Mouse (Mus musculus) midbrain, embryonic 11.5 days (tissue): ENCODE results near the gene Gm12355. TPM values are rescaled to one million over a fixed set of nuclear protein-coding genes. Genes with fewer than 3 reads are reported as not detected.
"Not testable (repeated sequence)": the region's sequence is repeated elsewhere in the genome, so short reads cannot be mapped to it uniquely, and the experiment has no call there.

Experiments used
- ATAC-seq: fragments of 200-750 bp; cut with Nextera tagmentation; 2 replicates; pipeline ENCODE4 v1.8.0; 2017; ENCODE audit warnings: moderate TSS enrichment, moderate library complexity; ENCODE audit not compliant: low FRiP score
- DNase-seq: peaks from one replicate; pipeline ENCODE4 v3.0.0; 2015; ENCODE audit warnings: low spot score; ENCODE audit errors: missing footprints
- H3K27ac ChIP-seq: fragments of 300-500 bp; sonication (generic); 2 replicates; pipeline ENCODE4 v1.5.1; 2014; ENCODE audit warnings: low read depth, low read length
- H3K27me3 ChIP-seq: fragments of 300-500 bp; sonication (generic); 2 replicates; pipeline ENCODE4 v1.6.1; 2014; ENCODE audit warnings: mild to moderate bottlenecking, low read length, moderate library complexity, mixed read lengths; ENCODE audit not compliant: control insufficient read depth, insufficient read depth
- H3K36me3 ChIP-seq: fragments of 300-500 bp; sonication (generic); 2 replicates; pipeline ENCODE4 v1.6.1; 2014; ENCODE audit warnings: mild to moderate bottlenecking, low read length, moderate library complexity, mixed read lengths; ENCODE audit not compliant: control insufficient read depth, insufficient read depth
- H3K4me1 ChIP-seq: fragments of 300-500 bp; sonication (generic); 2 replicates; pipeline ENCODE4 v1.6.1; 2014; ENCODE audit warnings: low read length; ENCODE audit not compliant: control insufficient read depth, insufficient read depth
- H3K4me2 ChIP-seq: fragments of 300-500 bp; sonication (generic); 2 replicates; pipeline ENCODE4 v1.6.1; 2014; ENCODE audit warnings: mild to moderate bottlenecking, moderate library complexity
- H3K4me3 ChIP-seq: fragments of 300-500 bp; sonication (generic); 2 replicates; pipeline ENCODE4 v1.5.1; 2014; ENCODE audit warnings: low read depth, low read length
- H3K9ac ChIP-seq: fragments of 300-500 bp; sonication (generic); 2 replicates; pipeline ENCODE4 v1.6.1; 2014; ENCODE audit warnings: low read length
- H3K9me3 ChIP-seq: fragments of 300-500 bp; sonication (generic); 2 replicates; pipeline ENCODE4 v1.6.1; 2016; ENCODE audit warnings: low read length; ENCODE audit not compliant: control insufficient read depth
- WGBS: fragments of 180-500 bp; shearing (Covaris S2); extraction: QIAGEN DNeasy Blood & Tissue Kit; methylation state at CpG from one replicate; pipeline ENCODE4 v1.1.7; 2014; 5-methylcytosine and 5-hydroxymethylcytosine counted together
- polyA plus RNA-seq: library from polyadenylated mRNA; unstranded; fragments of >200 nt; fragmentation: Nextera tagmentation; extraction: Ambion mirVana; gene quantifications from 2 replicates; pipeline ENCODE4 v1.2.1, GENCODE M21; 2014

The Gm12355 gene
- polyA plus RNA-seq, 1 experiment from 2014 or later: 1.4 TPM

GRCm38 (mm10) chr11:98623981-98624380, 1.5 kb downstream of the Gm12355 start:
- not testable (repeated sequence) for DNase-seq, H3K4me3 ChIP-seq, ATAC-seq, H3K9ac ChIP-seq, H3K4me1 ChIP-seq, H3K9me3 ChIP-seq, H3K27ac ChIP-seq, H3K27me3 ChIP-seq, H3K36me3 ChIP-seq, H3K4me2 ChIP-seq
- WGBS: 81% methylated on average over 6 of the region's 6 CpGs

GRCm38 (mm10) chr11:98620791-98621190, 4.7 kb downstream of the Gm12355 start:
- Histone ChIP-seq H3K27ac (no peak overlapping the region), H3K9me3 (no peaks in the 10 kb centered on the region), H3K4me1 (no peaks in the 10 kb centered on the region), H3K4me3 (no peak overlapping the region), H3K27me3 (no peaks in the 10 kb centered on the region), H3K36me3 (no peaks in the 10 kb centered on the region), H3K9ac (no peak overlapping the region), H3K4me2 (no peak overlapping the region)
- DNase-seq (no peak), ATAC-seq (no peak)
- 92% methylated on average over 13 of the region's 13 CpGs for WGBS

GRCm38 (mm10) chr11:98606763-98607162, 18.7 kb downstream of the Gm12355 start:
- Histone ChIP-seq H3K4me2 (no peak overlapping the region), H3K36me3 (no peaks in the 10 kb centered on the region), H3K9ac (no peak overlapping the region), H3K9me3 (no peaks in the 10 kb centered on the region), H3K4me3 (no peak overlapping the region), H3K27me3 (no peaks in the 10 kb centered on the region), H3K27ac (no peak overlapping the region), H3K4me1 (peaks cover 5% of the 10 kb centered on the region)
- DNase-seq (peak; percentile 89), ATAC-seq (no peak)
- WGBS: 11% methylated on average over 3 of the region's 3 CpGs

- H3K9ac ChIP-seq, H3K4me3 ChIP-seq, ATAC-seq, H3K36me3 ChIP-seq, H3K4me2 ChIP-seq, DNase-seq, H3K9me3 ChIP-seq, H3K27ac ChIP-seq, H3K4me1 ChIP-seq, H3K27me3 ChIP-seq: not testable (repeated sequence)
- 69% methylated on average over 6 of the region's 6 CpGs for WGBS
These were observed 20.6 kb downstream of the Gm12355 start for GRCm38 (mm10) chr11:98604911-98605310.

- 82% methylated on average over 2 of the region's 2 CpGs for WGBS
- peaks cover 2% of the 10 kb centered on the region; the same call in 1 of the 2 replicates for H3K27me3 ChIP-seq
- DNase-seq: no peak
- no peak overlapping the region for H3K4me3 ChIP-seq
- no peak overlapping the region for H3K9ac ChIP-seq
- no peaks in the 10 kb centered on the region for H3K9me3 ChIP-seq
- H3K4me2 ChIP-seq: no peak overlapping the region
- H3K27ac ChIP-seq: no peak overlapping the region
- no peaks in the 10 kb centered on the region for H3K36me3 ChIP-seq
- no peak for ATAC-seq
- H3K4me1 ChIP-seq: peaks cover 5% of the 10 kb centered on the region
These were observed 21.5 kb downstream of the Gm12355 start for GRCm38 (mm10) chr11:98603953-98604352.

- Histone ChIP-seq H3K27me3 (peaks cover 2% of the 10 kb centered on the region; the same call in 1 of the 2 replicates), H3K9me3 (no peaks in the 10 kb centered on the region), H3K4me3 (peak overlapping the region; percentile 28), H3K27ac (no peak overlapping the region), H3K9ac (peak overlapping the region; percentile 47), H3K36me3 (no peaks in the 10 kb centered on the region), H3K4me1 (peaks cover 5% of the 10 kb centered on the region), H3K4me2 (peak overlapping the region; percentile 54)
- WGBS: under 1% methylated on average over 20 of the region's 20 CpGs
- ATAC-seq (peak; percentile 83), DNase-seq (peak; percentile 94)
These were observed 23.3 kb downstream of the Gm12355 start for GRCm38 (mm10) chr11:98602090-98602690.

GRCm38 (mm10) chr11:98599291-98599690, 26.2 kb downstream of the Gm12355 start:
- WGBS: 46% methylated on average over 18 of the region's 18 CpGs
- no peak overlapping the region for H3K27ac ChIP-seq
- no peaks in the 10 kb centered on the region for H3K9me3 ChIP-seq
- no peak for DNase-seq
- H3K27me3 ChIP-seq: peaks cover 2% of the 10 kb centered on the region; the same call in 1 of the 2 replicates
- no peak for ATAC-seq
- H3K4me3 ChIP-seq: no peak overlapping the region
- H3K4me1 ChIP-seq: peaks cover 5% of the 10 kb centered on the region
- H3K4me2 ChIP-seq: no peak overlapping the region
- H3K9ac ChIP-seq: no peak overlapping the region
- H3K36me3 ChIP-seq: no peaks in the 10 kb centered on the region

GRCm38 (mm10) chr11:98598851-98599290, 26.6 kb downstream of the Gm12355 start:
- Histone ChIP-seq H3K4me2 (no peak overlapping the region), H3K27ac (no peak overlapping the region)

GRCm38 (mm10) chr11:98597991-98598390, 27.5 kb downstream of the Gm12355 start, which contains the start of gene Lrrc3c:
TSS of gene Lrrc3c (plus strand) at chr11:98598291.
- DNase-seq: no peak
- Histone ChIP-seq H3K4me3 (no peak within 1 kb of the TSS), H3K27ac (no peak within 1 kb of the TSS), H3K4me1 (peaks cover 5% of the 10 kb centered on the region), H3K9ac (no peak within 1 kb of the TSS), H3K9me3 (no peaks in the 10 kb centered on the region), H3K36me3 (no peaks in the 10 kb centered on the region), H3K4me2 (no peak within 1 kb of the TSS), H3K27me3 (peaks cover 2% of the 10 kb centered on the region; the same call in 1 of the 2 replicates)
- ATAC-seq: no peak
- WGBS: 88% methylated on average over 8 of the region's 8 CpGs

More at GRCm38 (mm10) chr11:98598851-98599290, 26.6 kb downstream of the Gm12355 start:
- WGBS: 64% methylated on average over 18 of the region's 18 CpGs
- no peak for ATAC-seq
- Histone ChIP-seq H3K27me3 (peaks cover 2% of the 10 kb centered on the region; the same call in 1 of the 2 replicates), H3K36me3 (no peaks in the 10 kb centered on the region), H3K9me3 (no peaks in the 10 kb centered on the region), H3K4me3 (no peak overlapping the region), H3K4me1 (peaks cover 5% of the 10 kb centered on the region), H3K9ac (no peak overlapping the region)
- DNase-seq: no peak
